Comparison of ENCODE assay signal across 18 mouse cellular contexts in genomic region chr2:156451225-156452148, GRCm38 (mm10). TPM values are rescaled to one million over a fixed set of nuclear protein-coding genes. Genes with fewer than 3 reads are reported as not detected.
DNase-seq lines count a peak whose midpoint lies in the region; ATAC-seq and TF ChIP-seq lines count a peak whose summit lies in the region.
"Had no signal": no experiment of that assay in that cellular context is flagged by ENCODE, and none has a peak within 500 bp of the region (broad histone marks: within the 10 kb centered on the region; RNA-seq: fewer than 3 reads in every experiment).

No protein-coding gene starts in this region.

- peaks cover 20% of the 10 kb centered on the region for H3K4me1 ChIP-seq in kidney, adult 2 months (ENCODE audit: control insufficient read depth, insufficient read depth, low read length)
- H3K4me1 ChIP-seq in kidney, embryonic 15.5 days, result peaks cover 11% of the 10 kb centered on the region
- peaks cover 13% of the 10 kb centered on the region for H3K4me1 ChIP-seq in liver, adult 2 months (ENCODE audit: control insufficient read depth, insufficient read depth, low read length)
- H3K4me1 ChIP-seq in liver, embryonic 12.5 days, result peaks cover 7% of the 10 kb centered on the region; the same call in 1 of the 2 replicates
- peaks cover 7% of the 10 kb centered on the region; the same call in 1 of the 2 replicates for H3K4me1 ChIP-seq in heart, embryonic 11.5 days (ENCODE audit: control insufficient read depth, insufficient read depth, low read length)

- H3K27me3 ChIP-seq in kidney, adult 2 months (replicated peaks; ENCODE audit: control insufficient read depth, insufficient read depth, low read length), result no peaks in the 10 kb centered on the region
- H3K27me3 ChIP-seq in kidney, embryonic 15.5 days, result no peaks in the 10 kb centered on the region
- H3K27me3 ChIP-seq in liver, adult 2 months (ENCODE audit: control insufficient read depth, insufficient read depth, low read length), result no peaks in the 10 kb centered on the region
- 0 out of 2 replicates have a peak, but pooled peaks cover 4% of the 10 kb centered on the region for H3K27me3 ChIP-seq in liver, embryonic 12.5 days (replicated peaks)
- H3K27me3 ChIP-seq in heart, embryonic 11.5 days (ENCODE audit: control insufficient read depth, insufficient read depth, low read length), result no peaks in the 10 kb centered on the region; the same call in 1 of the 2 replicates
- H3K27me3 ChIP-seq: neural tube, embryonic 12.5 days; Patski had no signal

- no peak overlapping the region for H3K4me2 ChIP-seq in kidney, embryonic 15.5 days
- H3K4me2 ChIP-seq in liver, embryonic 12.5 days, result no peak overlapping the region
- no peak overlapping the region for H3K4me2 ChIP-seq in heart, embryonic 11.5 days
- H3K4me2 ChIP-seq: neural tube, embryonic 12.5 days had no signal

- WGBS in kidney, adult 2 months, result 60% methylated on average over 13 of the region's 13 CpGs
- 81% methylated on average over 13 of the region's 13 CpGs for WGBS in kidney, embryonic 15.5 days
- WGBS in liver, adult 2 months, result 50% methylated on average over 13 of the region's 13 CpGs
- 69% methylated on average over 13 of the region's 13 CpGs for WGBS in liver, embryonic 12.5 days (ENCODE audit: insufficient replicate concordance)
- WGBS in heart, embryonic 11.5 days (ENCODE audit: insufficient replicate concordance), result 82% methylated on average over 13 of the region's 13 CpGs

- DNase-seq in adrenal gland, adult (ENCODE audit: inconsistent age in 2 of 2, low spot score in 1 of 2), result peak; percentile 52 to 73
- no peak for DNase-seq in adrenal gland, adult 8-10 months
- peak; percentile 75 for DNase-seq in kidney, adult 2 months
- peak; percentile 72 for DNase-seq in liver, adult 2 months (ENCODE audit: extremely low read depth, low read depth, low spot score)
- no peak for DNase-seq in thymus, postnatal 0 days (ENCODE audit: low spot score)
- DNase-seq: lung, postnatal 10 days; right cerebral cortex, postnatal 25 days; thymus, adult 18-20 months had no signal

- peak overlapping the region; percentile 34 for H3K27ac ChIP-seq in kidney, adult 2 months (ENCODE audit: insufficient read depth, low read depth, low read length)
- no peak overlapping the region for H3K27ac ChIP-seq in kidney, embryonic 15.5 days
- H3K27ac ChIP-seq in liver, adult 2 months (replicated peaks; ENCODE audit: insufficient read depth, low read depth, low read length), result 0 out of 2 replicates have a peak overlapping the region, but pooled peaks have one; percentile 13
- H3K27ac ChIP-seq in liver, embryonic 12.5 days, result no peak overlapping the region
- no peak overlapping the region for H3K27ac ChIP-seq in heart, embryonic 11.5 days (ENCODE audit: low read depth, low read length)
- H3K27ac ChIP-seq: embryonic facial prominence, embryonic 10.5 days; limb, embryonic 10.5 days; liver, embryonic 14.5 days; neural tube, embryonic 12.5 days had no signal

- H3K4me3 ChIP-seq in kidney, adult 2 months (ENCODE audit: insufficient read depth, low read depth, low read length), result no peak overlapping the region
- no peak overlapping the region for H3K4me3 ChIP-seq in kidney, embryonic 15.5 days (replicated peaks)
- H3K4me3 ChIP-seq in liver, adult 2 months (ENCODE audit: insufficient read depth, low read depth, low read length), result no peak overlapping the region
- no peak overlapping the region for H3K4me3 ChIP-seq in liver, embryonic 12.5 days
- no peak overlapping the region for H3K4me3 ChIP-seq in heart, embryonic 11.5 days (ENCODE audit: low read depth, low read length)
- H3K4me3 ChIP-seq: embryonic facial prominence, embryonic 10.5 days; erythroblast, embryonic 14.5 days; limb, embryonic 10.5 days; neural tube, embryonic 12.5 days had no signal

- ATAC-seq in kidney, embryonic 15.5 days (replicated peaks; ENCODE audit: low FRiP score), result no peak
- ATAC-seq in liver, embryonic 12.5 days, result no peak
- ATAC-seq in heart, embryonic 11.5 days (replicated peaks; ENCODE audit: insufficient number of reproducible peaks, low FRiP score, low TSS enrichment), result no peak
- ATAC-seq: Patski had no signal

- H3K9me3 ChIP-seq in kidney, embryonic 15.5 days (replicated peaks), result no peaks in the 10 kb centered on the region
- H3K9me3 ChIP-seq in liver, embryonic 12.5 days (replicated peaks), result no peaks in the 10 kb centered on the region
- no peaks in the 10 kb centered on the region for H3K9me3 ChIP-seq in heart, embryonic 11.5 days (replicated peaks; ENCODE audit: control insufficient read depth, low read length)
- H3K9me3 ChIP-seq: embryonic facial prominence, embryonic 10.5 days; limb, embryonic 10.5 days; neural tube, embryonic 12.5 days had no signal

- TF ChIP-seq CTCF in kidney, adult 2 months (conservative IDR thresholded peaks at IDR 0.05; ENCODE audit: insufficient read depth, insufficient read length, low read depth, low read length), result no peak
- TF ChIP-seq CTCF in liver, adult 2 months (IDR thresholded peaks at IDR 0.05; ENCODE audit: low read depth, low read length), result no peak

- no peaks in the 10 kb centered on the region for H3K79me2 ChIP-seq in liver, adult 2 months (ENCODE audit: control insufficient read depth, insufficient read depth, low read length)

- no peak overlapping the region for H3K9ac ChIP-seq in kidney, embryonic 15.5 days
- H3K9ac ChIP-seq in liver, adult 2 months (ENCODE audit: low read depth, low read length), result no peak overlapping the region
- no peak overlapping the region for H3K9ac ChIP-seq in liver, embryonic 12.5 days
- no peak overlapping the region for H3K9ac ChIP-seq in heart, embryonic 11.5 days (ENCODE audit: low read depth, low read length)
- H3K9ac ChIP-seq: liver, embryonic 14.5 days; neural tube, embryonic 12.5 days had no signal

- TF ChIP-seq POLR2A in kidney, adult 2 months (IDR thresholded peaks at IDR 0.05; ENCODE audit: low read depth, low read length), result no peak
- no peak for TF ChIP-seq POLR2A in liver, adult 2 months (IDR thresholded peaks at IDR 0.05; ENCODE audit: extremely low read depth, insufficient read depth, low read length)

- no peaks in the 10 kb centered on the region for H3K36me3 ChIP-seq in kidney, adult 2 months (ENCODE audit: control insufficient read depth, insufficient read depth, low read length)
- no peaks in the 10 kb centered on the region for H3K36me3 ChIP-seq in kidney, embryonic 15.5 days
- no peaks in the 10 kb centered on the region for H3K36me3 ChIP-seq in liver, adult 2 months (ENCODE audit: control insufficient read depth, insufficient read depth, low read length)
- no peaks in the 10 kb centered on the region for H3K36me3 ChIP-seq in liver, embryonic 12.5 days
- H3K36me3 ChIP-seq in heart, embryonic 11.5 days (ENCODE audit: control insufficient read depth, insufficient read depth, low read length), result no peaks in the 10 kb centered on the region
- H3K36me3 ChIP-seq: embryonic facial prominence, embryonic 10.5 days; limb, embryonic 10.5 days; neural tube, embryonic 12.5 days had no signal

RNA-seq across cellular contexts. Expression of gene Epb41l1, which starts 30.8 kb away (rescaled TPM):
- total RNA-seq in adrenal gland, adult 8-10 months (2022), result 100 to 1,000 TPM in 2 of 4 experiments, 10 to 100 TPM in 2; 72.4 to 109 (median 91.3) TPM
- 38.1 and 38.7 TPM in 2 replicates for polyA plus RNA-seq in kidney, adult 2 months (2012; rRNA removed)
- polyA plus RNA-seq in kidney, embryonic 15.5 days (2015; fragmentation: Nextera tagmentation; extraction: Ambion mirVana), result 2.3 and 2.8 TPM in 2 replicates
- 1.2 and 1.3 TPM in 2 replicates for total RNA-seq in liver, adult 2 months (2014; rRNA removed)
- 0.72 and 1.1 TPM in 2 replicates for polyA plus RNA-seq in liver, adult 2 months (2012; rRNA removed)
- 0.75 and 1.0 TPM in 2 replicates for polyA plus RNA-seq in liver, embryonic 12.5 days (2016; fragmentation: Nextera tagmentation; extraction: Ambion mirVana)
- polyA plus RNA-seq in heart, embryonic 11.5 days (2014; fragmentation: Nextera tagmentation; extraction: Ambion mirVana), result 1.6 and 2.3 TPM in 2 replicates
- polyA plus RNA-seq in thymus, postnatal 0 days (2015; fragmentation: Nextera tagmentation; extraction: Ambion mirVana), result 0.21 and 0.38 TPM in 2 replicates
- total RNA-seq: megakaryocyte-erythroid progenitor cell, adult 5-6 weeks had no signal

Comparison
In these comparisons a context has a peak if more than half of its experiments do, and no peak if none do; other contexts are left out.
1. DNase-seq: peak in adrenal gland, adult (2 of 2), kidney, adult 2 months (single experiment) and liver, adult 2 months (single experiment); none in adrenal gland, adult 8-10 months (single experiment) and thymus, postnatal 0 days (single experiment).
2. H3K27ac ChIP-seq: peak in kidney, adult 2 months (single experiment) and liver, adult 2 months (single experiment); none in kidney, embryonic 15.5 days (single experiment), liver, embryonic 12.5 days (single experiment) and heart, embryonic 11.5 days (single experiment).
3. RNA of gene Epb41l1, which starts 30.8 kb away (polyA plus RNA-seq): 38.1 to 38.7 TPM in kidney, adult 2 months; 2.3 to 2.8 TPM in kidney, embryonic 15.5 days, 1.6 to 2.3 TPM in heart, embryonic 11.5 days, 0.72 to 1.1 TPM in liver, adult 2 months, 0.75 to 1.0 TPM in liver, embryonic 12.5 days and 0.21 to 0.38 TPM in thymus, postnatal 0 days; every median in the first group is over 10 times any median in the second.